Mouse (Mus musculus): Measurements from ENCODE around the gene Serpinb2. TPM values are rescaled to one million over a fixed set of nuclear protein-coding genes. Genes with fewer than 3 reads are reported as not detected.

Gene Serpinb2
- total and polyA plus RNA-seq, 3 experiments, result not detected

- Histone ChIP-seq H3K4me3 (ENCODE audit: control insufficient read depth in 1 of 2, insufficient read depth in 1 of 2, low read depth in 2 of 2, low read length in 2 of 2) (no peak overlapping the region), H3K4me1 (ENCODE audit: control insufficient read depth in 1 of 2, insufficient read depth in 2 of 2, low read length in 2 of 2) (no peaks in the 10 kb centered on the region; a peak in 1 of 4 replicates), H3K27ac (ENCODE audit: control insufficient read depth, low read depth, low read length) (no peak overlapping the region), H3K36me3 (ENCODE audit: control insufficient read depth in 1 of 2, insufficient read depth in 2 of 2, low read length in 2 of 2) (no peaks in the 10 kb centered on the region), H3K9ac (ENCODE audit: control insufficient read depth, low read depth, low read length, poor library complexity, severe bottlenecking) (no peak overlapping the region), H3K9me3 (replicated peaks; ENCODE audit: insufficient read depth, low read length) (no peaks in the 10 kb centered on the region), H3K27me3 (ENCODE audit: control insufficient read depth in 1 of 2, insufficient read depth in 2 of 2, low read length in 2 of 2) (no peaks in the 10 kb centered on the region), H3K79me2 (ENCODE audit: control insufficient read depth, insufficient read depth, low read length, poor library complexity) (no peaks in the 10 kb centered on the region)
- no peak for TF ChIP-seq ZC3H11A (IDR thresholded peaks at IDR 0.05; ENCODE audit: low read depth, low read length)
- no peak for TF ChIP-seq E2F4 (IDR thresholded peaks at IDR 0.05; ENCODE audit: borderline replicate concordance, low read depth, low read length)
- no peak for TF ChIP-seq GATA1 (IDR thresholded peaks at IDR 0.05; ENCODE audit: low read depth, low read length)
- no peak for TF ChIP-seq POLR2A (IDR thresholded peaks at IDR 0.05; ENCODE audit: control insufficient read depth in 1 of 2, insufficient read depth in 1 of 2, low read depth in 1 of 2, low read length in 2 of 2, poor library complexity in 1 of 2)
- TF ChIP-seq ZKSCAN1 (IDR thresholded peaks at IDR 0.05; ENCODE audit: low read depth, low read length), result no peak
- no peak for TF ChIP-seq CTCF (IDR thresholded peaks at IDR 0.05 in 2 of 3, conservative IDR thresholded peaks at IDR 0.05 in 1 of 3; ENCODE audit: control insufficient read depth in 1 of 3, insufficient read depth in 1 of 3, low read depth in 2 of 3, low read length in 3 of 3, poor library complexity in 1 of 3, severe bottlenecking in 1 of 3)
- no peak for TF ChIP-seq POLR2AphosphoS5 (IDR thresholded peaks at IDR 0.05; ENCODE audit: borderline replicate concordance, low read depth, low read length)
- TF ChIP-seq BHLHE40 (IDR thresholded peaks at IDR 0.05; ENCODE audit: borderline replicate concordance, low read depth, low read length), result no peak
- TF ChIP-seq SIN3A (IDR thresholded peaks at IDR 0.05; ENCODE audit: low read length), result no peak
- TF ChIP-seq USF2 (IDR thresholded peaks at IDR 0.05; ENCODE audit: borderline replicate concordance in 1 of 2, insufficient read depth in 1 of 2, low read depth in 1 of 2, low read length in 2 of 2), result no peak
- no peak for TF ChIP-seq HCFC1 (IDR thresholded peaks at IDR 0.05; ENCODE audit: low read depth, low read length)
- TF ChIP-seq MEF2A (IDR thresholded peaks at IDR 0.05; ENCODE audit: extremely low read depth, insufficient replicate concordance, low read depth, low read length, poor library complexity, severe bottlenecking), result no peak
- TF ChIP-seq KAT2A (conservative IDR thresholded peaks at IDR 0.05; ENCODE audit: low read depth, low read length), result no peak
- TF ChIP-seq UBTF (IDR thresholded peaks at IDR 0.05; ENCODE audit: borderline replicate concordance, insufficient read depth, low read depth, low read length), result no peak
- no peak for DNase-seq (ENCODE audit: low read depth, low spot score)
These were observed 4.7 kb downstream of the Serpinb2 start for GRCm38 (mm10) chr1:107515839-107516498.

DNA sequence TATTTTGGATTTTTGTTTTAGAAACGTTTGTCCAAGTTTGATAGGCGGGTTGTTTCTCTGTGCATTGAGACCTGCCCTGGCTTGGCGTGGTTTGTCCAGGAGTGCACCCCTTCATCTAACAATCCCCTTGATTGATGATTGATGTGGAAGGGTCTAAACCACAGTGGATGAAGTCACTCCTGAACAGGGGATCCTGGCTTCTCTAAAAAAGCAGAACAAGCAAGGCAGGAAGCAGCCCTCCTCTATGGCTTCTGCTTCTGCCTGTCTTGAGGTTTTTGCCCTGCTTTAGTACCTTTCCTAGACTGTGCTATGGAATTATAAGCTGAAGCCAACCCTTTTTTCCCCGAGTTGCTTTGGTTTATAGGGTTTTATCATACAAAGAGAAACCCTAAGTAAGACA is 14.4 kb downstream of the Serpinb2 start:
- Histone ChIP-seq H3K9me3 (replicated peaks; ENCODE audit: insufficient read depth, low read length) (no peaks in the 10 kb centered on the region), H3K27me3 (ENCODE audit: control insufficient read depth in 1 of 2, insufficient read depth in 2 of 2, low read length in 2 of 2) (no peaks in the 10 kb centered on the region; a peak in 1 of 4 replicates), H3K4me1 (ENCODE audit: control insufficient read depth in 1 of 2, insufficient read depth in 2 of 2, low read length in 2 of 2) (no peaks in the 10 kb centered on the region), H3K79me2 (ENCODE audit: control insufficient read depth, insufficient read depth, low read length, poor library complexity) (no peaks in the 10 kb centered on the region), H3K36me3 (ENCODE audit: control insufficient read depth in 1 of 2, insufficient read depth in 2 of 2, low read length in 2 of 2) (no peaks in the 10 kb centered on the region), H3K27ac (ENCODE audit: control insufficient read depth, low read depth, low read length) (no peak overlapping the region), H3K4me3 (ENCODE audit: control insufficient read depth in 1 of 2, insufficient read depth in 1 of 2, low read depth in 2 of 2, low read length in 2 of 2) (no peak overlapping the region), H3K9ac (ENCODE audit: control insufficient read depth, low read depth, low read length, poor library complexity, severe bottlenecking) (no peak overlapping the region)
- DNase-seq (ENCODE audit: low read depth, low spot score), result no peak
- TF ChIP-seq NELFE (IDR thresholded peaks at IDR 0.05; ENCODE audit: low read depth, low read length) (no peak), EP300 (IDR thresholded peaks at IDR 0.05; ENCODE audit: low read depth in 1 of 2, low read length in 2 of 2) (no peak), NRF1 (IDR thresholded peaks at IDR 0.05; ENCODE audit: insufficient read depth, low read depth, low read length, poor library complexity, severe bottlenecking) (no peak), MAX (IDR thresholded peaks at IDR 0.05; ENCODE audit: low read length) (no peak), BHLHE40 (IDR thresholded peaks at IDR 0.05; ENCODE audit: borderline replicate concordance, low read depth, low read length) (no peak), JUND (IDR thresholded peaks at IDR 0.05; ENCODE audit: low read depth, low read length) (no peak), ZNF384 (IDR thresholded peaks at IDR 0.05; ENCODE audit: low read depth, low read length) (no peak), TCF12 (IDR thresholded peaks at IDR 0.05; ENCODE audit: low read depth, low read length) (no peak)
